Mouse (Mus musculus): ENCODE data around the gene Mars. TPM values are rescaled to one million over a fixed set of nuclear protein-coding genes. Genes with fewer than 3 reads are reported as not detected.

Gene Mars
- polyA plus RNA-seq, 1 experiment from 2014 or later: 99.1 TPM

GRCm38 (mm10) chr10:127292987-127293538 lies 18.5 kb downstream of the Mars start:
- H3K4me2 ChIP-seq (ENCODE audit: low read length): no peak overlapping the region
- 84% methylated on average over 6 of the region's 6 CpGs for WGBS
- no peak overlapping the region for H3K4me3 ChIP-seq (replicated peaks; ENCODE audit: low read depth, low read length)

GRCm38 (mm10) chr10:127291881-127292638 lies 19.5 kb downstream of the Mars start:
- Histone ChIP-seq H3K4me1 (replicated peaks; ENCODE audit: insufficient read depth, low read length) (peaks cover 20% of the 10 kb centered on the region), H3K4me2 (ENCODE audit: low read length) (peak overlapping the region; percentile 90), H3K9ac (ENCODE audit: low read depth, low read length) (peak overlapping the region; percentile 77), H3K36me3 (ENCODE audit: insufficient read depth, low read length) (peaks cover 25% of the 10 kb centered on the region), H3K4me3 (replicated peaks; ENCODE audit: low read depth, low read length) (peak overlapping the region; percentile 72), H3K27ac (0 out of 2 replicates have a peak overlapping the region, but pooled peaks have one; percentile 99), H3K27me3 (ENCODE audit: insufficient read depth, low read length) (no peaks in the 10 kb centered on the region), H3K9me3 (replicated peaks; ENCODE audit: low read length) (no peaks in the 10 kb centered on the region)
- DNase-seq (ENCODE audit: low spot score) (no peak), ATAC-seq (replicated peaks; ENCODE audit: low FRiP score, low read depth) (no peak)
- WGBS: 37% methylated on average over 5 of the region's 5 CpGs
- no peak for TF ChIP-seq CTCF (IDR thresholded peaks at IDR 0.05; ENCODE audit: low read depth)

More at GRCm38 (mm10) chr10:127292987-127293538, 18.5 kb downstream of the Mars start:
- DNase-seq (ENCODE audit: low spot score) (no peak), ATAC-seq (replicated peaks; ENCODE audit: low FRiP score, low read depth) (no peak)
- peaks cover 12% of the 10 kb centered on the region for H3K4me1 ChIP-seq (replicated peaks; ENCODE audit: insufficient read depth, low read length)
- no peak overlapping the region for H3K9ac ChIP-seq (ENCODE audit: low read depth, low read length)
- H3K36me3 ChIP-seq (ENCODE audit: insufficient read depth, low read length): peaks cover 35% of the 10 kb centered on the region
- no peaks in the 10 kb centered on the region for H3K27me3 ChIP-seq (ENCODE audit: insufficient read depth, low read length)
- no peaks in the 10 kb centered on the region for H3K9me3 ChIP-seq (replicated peaks; ENCODE audit: low read length)
- no peak for TF ChIP-seq CTCF (IDR thresholded peaks at IDR 0.05; ENCODE audit: low read depth)
- no peak overlapping the region; the same call in 1 of the 2 replicates for H3K27ac ChIP-seq

- H3K4me2 ChIP-seq (ENCODE audit: low read length): peak overlapping the region; percentile 90
- DNase-seq (ENCODE audit: low spot score) (no peak), ATAC-seq (replicated peaks; ENCODE audit: low FRiP score, low read depth) (peak; percentile 11)
- H3K9me3 ChIP-seq (replicated peaks; ENCODE audit: low read length): no peaks in the 10 kb centered on the region
- H3K9ac ChIP-seq (ENCODE audit: low read depth, low read length): peak overlapping the region; percentile 77
- peaks cover 23% of the 10 kb centered on the region for H3K36me3 ChIP-seq (ENCODE audit: insufficient read depth, low read length)
- H3K4me3 ChIP-seq (replicated peaks; ENCODE audit: low read depth, low read length): peak overlapping the region; percentile 72
- H3K27ac ChIP-seq: peak overlapping the region; percentile 99
- peaks cover 28% of the 10 kb centered on the region for H3K4me1 ChIP-seq (replicated peaks; ENCODE audit: insufficient read depth, low read length)
- no peaks in the 10 kb centered on the region for H3K27me3 ChIP-seq (ENCODE audit: insufficient read depth, low read length)
- WGBS: 4% methylated on average over 19 of the region's 19 CpGs
- TF ChIP-seq CTCF (IDR thresholded peaks at IDR 0.05; ENCODE audit: low read depth): no peak
Observed at GRCm38 (mm10) chr10:127290930-127291880, 20.4 kb downstream of the Mars start.

GRCm38 (mm10) chr10:127290307-127290929 lies 21.2 kb downstream of the Mars start:
- under 1% methylated on average over 45 of the region's 47 CpGs for WGBS
- TF ChIP-seq CTCF (IDR thresholded peaks at IDR 0.05; ENCODE audit: low read depth): peak; percentile 48
- Histone ChIP-seq H3K4me3 (replicated peaks; ENCODE audit: low read depth, low read length) (peak overlapping the region; percentile 72), H3K27me3 (ENCODE audit: insufficient read depth, low read length) (no peaks in the 10 kb centered on the region), H3K4me1 (replicated peaks; ENCODE audit: insufficient read depth, low read length) (peaks cover 29% of the 10 kb centered on the region), H3K4me2 (ENCODE audit: low read length) (peak overlapping the region; percentile 90), H3K9ac (ENCODE audit: low read depth, low read length) (peak overlapping the region; percentile 77), H3K36me3 (ENCODE audit: insufficient read depth, low read length) (peaks cover 15% of the 10 kb centered on the region), H3K9me3 (replicated peaks; ENCODE audit: low read length) (no peaks in the 10 kb centered on the region), H3K27ac (peak overlapping the region; percentile 99)
- DNase-seq (ENCODE audit: low spot score): peak; percentile 100
- peak; percentile 87 for ATAC-seq (replicated peaks; ENCODE audit: low FRiP score, low read depth)

- no peak; the same call in 1 of the 2 replicates for ATAC-seq (replicated peaks; ENCODE audit: low FRiP score, low read depth)
- peaks cover 15% of the 10 kb centered on the region; the same call in 1 of the 2 replicates for H3K36me3 ChIP-seq (ENCODE audit: insufficient read depth, low read length)
- H3K27me3 ChIP-seq (ENCODE audit: insufficient read depth, low read length): no peaks in the 10 kb centered on the region
- under 1% methylated on average over 15 of the region's 15 CpGs for WGBS
- H3K9me3 ChIP-seq (replicated peaks; ENCODE audit: low read length): no peaks in the 10 kb centered on the region
- peak overlapping the region; percentile 90 for H3K4me2 ChIP-seq (ENCODE audit: low read length)
- H3K4me1 ChIP-seq (replicated peaks; ENCODE audit: insufficient read depth, low read length): peaks cover 29% of the 10 kb centered on the region
- DNase-seq (ENCODE audit: low spot score): peak; percentile 71
- H3K4me3 ChIP-seq (replicated peaks; ENCODE audit: low read depth, low read length): peak overlapping the region; percentile 72
- no peak for TF ChIP-seq CTCF (IDR thresholded peaks at IDR 0.05; ENCODE audit: low read depth)
- H3K27ac ChIP-seq: peak overlapping the region; percentile 99
- peak overlapping the region; percentile 76; the same call in 1 of the 2 replicates for H3K9ac ChIP-seq (ENCODE audit: low read depth, low read length)
Observed at GRCm38 (mm10) chr10:127289573-127290191, 21.9 kb downstream of the Mars start.
